Mouse (Mus musculus) cortical plate, adult 2 months (tissue): ENCODE results near the gene Mat2a.

Experiments used
- CTCF ChIP-seq: fragments of 200-500 bp; IDR thresholded peaks from 2 replicates; pipeline ENCODE4 v1.5.1; 2011; ENCODE audit warnings: mild to moderate bottlenecking, control low read depth, low read length; ENCODE audit not compliant: insufficient read depth; ENCODE audit errors: extremely low read depth
- POLR2A ChIP-seq: fragments of 200-500 bp; IDR thresholded peaks from 2 replicates; pipeline ENCODE4 v1.6.1; 2011; ENCODE audit warnings: mild to moderate bottlenecking, low read length, control low read depth; ENCODE audit not compliant: insufficient read depth; ENCODE audit errors: extremely low read depth

- TF ChIP-seq POLR2A (no peak), CTCF (no peak)
Measured at GRCm38 (mm10) chr6:72429061-72429842, 10.1 kb downstream of the Mat2a start.
